Mouse (Mus musculus) CH12.LX (cell line): ENCODE measurements around the gene Nr1i3.

Source experiments
- BHLHE40 ChIP-seq: IDR thresholded peaks from 2 replicates; pipeline ENCODE4 v1.6.1; 2011; ENCODE audit warnings: mild to moderate bottlenecking, low read depth, low read length, improper control_type of control experiment
- CHD1 ChIP-seq: IDR thresholded peaks from 2 replicates; pipeline ENCODE4 v1.6.1; 2012; ENCODE audit warnings: low read depth, low read length, improper control_type of control experiment, inconsistent platforms
- CTCF ChIP-seq, 2 experiments: IDR thresholded peaks in 1 of 2; conservative IDR thresholded peaks in 1 of 2; 2 replicates each; pipeline ENCODE4 v1.5.1; 2011 to 2012; ENCODE audit warnings: low read depth in 2 of 2, low read length in 2 of 2, improper control_type of control experiment in 1 of 2, inconsistent platforms in 1 of 2, mild to moderate bottlenecking in 1 of 2, moderate library complexity in 1 of 2
- E2F4 ChIP-seq: IDR thresholded peaks from 2 replicates; pipeline ENCODE4 v1.6.1; 2011; ENCODE audit warnings: low read depth, low read length, improper control_type of control experiment; ENCODE audit not compliant: insufficient replicate concordance
- EP300 ChIP-seq: IDR thresholded peaks from 2 replicates; pipeline ENCODE4 v1.6.1; 2011; ENCODE audit warnings: low read length, improper control_type of control experiment
- MAX ChIP-seq: IDR thresholded peaks from 2 replicates; pipeline ENCODE4 v1.6.1; 2011; ENCODE audit warnings: low read length, improper control_type of control experiment
- POLR2A ChIP-seq: IDR thresholded peaks from 2 replicates; pipeline ENCODE4 v1.6.1; 2011; ENCODE audit warnings: low read depth, mild to moderate bottlenecking, improper control_type of control experiment, low read length
- POLR2AphosphoS2 ChIP-seq: IDR thresholded peaks from 2 replicates; pipeline ENCODE4 v1.6.1; 2011; ENCODE audit warnings: low read depth, low read length, improper control_type of control experiment
- USF1 ChIP-seq: IDR thresholded peaks from 2 replicates; pipeline ENCODE4 v1.6.1; 2014; ENCODE audit warnings: low read depth, mild to moderate bottlenecking, inconsistent platforms, low read length, improper control_type of control experiment

DNA sequence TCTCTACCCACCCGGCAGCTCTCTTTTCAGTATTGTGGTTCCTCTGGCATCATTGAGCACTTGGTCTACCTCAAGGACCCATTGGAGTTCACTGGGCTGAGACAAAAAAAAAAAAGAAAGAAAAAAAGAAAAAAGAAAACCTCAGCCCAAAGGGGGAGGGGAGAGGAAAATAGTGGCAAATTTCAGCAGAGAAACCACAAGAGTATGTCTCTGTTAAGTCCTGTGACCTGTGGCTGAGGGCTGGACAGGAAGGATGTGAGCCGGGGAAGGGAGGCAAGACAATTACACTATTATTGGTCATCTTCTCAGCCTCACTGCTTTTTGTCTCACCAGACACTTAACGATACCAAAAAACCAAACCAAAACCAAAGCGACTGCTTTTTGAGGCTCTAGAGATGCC, 18.1 kb downstream of the Nr1i3 start:
- TF ChIP-seq BHLHE40 (peak; percentile 76), POLR2AphosphoS2 (no peak), CTCF (conservative IDR thresholded peaks at IDR 0.05 in 1 of 2, IDR thresholded peaks at IDR 0.05 in 1 of 2; ENCODE audit: low read depth in 2 of 2, low read length in 2 of 2) (no peak), USF1 (no peak), E2F4 (no peak), EP300 (peak; percentile 53), CHD1 (no peak), MAX (no peak), POLR2A (no peak)
